ENCODE assay signal across 30 mouse cellular contexts in genomic region chr13:5768699-5769098, GRCm38 (mm10).
DNase-seq lines count a peak whose midpoint lies in the region; ATAC-seq and TF ChIP-seq lines count a peak whose summit lies in the region.
"Had no signal": no experiment of that assay in that cellular context is flagged by ENCODE, and none has a peak within 500 bp of the region (broad histone marks: within the 10 kb centered on the region; RNA-seq: fewer than 3 reads in every experiment).

No protein-coding gene starts in this region.

- no peak for DNase-seq in heart, postnatal 0 days (ENCODE audit: low spot score)
- DNase-seq in heart, adult 8-10 months (ENCODE audit: low spot score) = no peak
- DNase-seq in lung, postnatal 0 days (ENCODE audit: low spot score) = no peak
- DNase-seq in lung, adult 18-20 months = no peak
- no peak for DNase-seq in layer of hippocampus, adult 9-11 months
- DNase-seq: adrenal gland, postnatal 10 days; adrenal gland, postnatal 36 days; B cell, adult 2 months; cerebellum, adult 11 months; cerebellum, adult 8-10 months; cerebellum, postnatal 10 days; cerebellum, postnatal 36 days; embryo, embryonic 11 days; gastrocnemius, adult 2 months; gastrocnemius, postnatal 14 days; heart, postnatal 14 days; heart, postnatal 4 days had no signal

- peak overlapping the region; percentile 43; the same call in 1 of the 2 replicates for H3K27ac ChIP-seq in heart, postnatal 0 days (ENCODE audit: low read depth)
- H3K27ac ChIP-seq in lung, postnatal 0 days (ENCODE audit: low read length) = peak overlapping the region; percentile 69
- H3K27ac ChIP-seq in stomach, embryonic 16.5 days (ENCODE audit: low read length) = peak overlapping the region; percentile 70; the same call in 1 of the 2 replicates
- no peak overlapping the region for H3K27ac ChIP-seq in hindbrain, embryonic 13.5 days
- H3K27ac ChIP-seq: embryonic facial prominence, embryonic 10.5 days; embryonic facial prominence, embryonic 13.5 days; forebrain, embryonic 12.5 days; forebrain, embryonic 15.5 days; gastrocnemius, adult 2 months; heart, embryonic 15.5 days; hindbrain, embryonic 15.5 days had no signal

- no peak overlapping the region for H3K4me2 ChIP-seq in heart, postnatal 0 days (ENCODE audit: low read depth, low read length)
- no peak overlapping the region for H3K4me2 ChIP-seq in lung, postnatal 0 days (replicated peaks; ENCODE audit: low read depth, low read length)
- H3K4me2 ChIP-seq in stomach, embryonic 16.5 days (ENCODE audit: low read depth, low read length) = no peak overlapping the region
- H3K4me2 ChIP-seq in hindbrain, embryonic 13.5 days = no peak overlapping the region
- H3K4me2 ChIP-seq: embryonic facial prominence, embryonic 13.5 days; forebrain, embryonic 12.5 days; forebrain, embryonic 15.5 days; heart, embryonic 12.5 days; heart, embryonic 15.5 days; hindbrain, embryonic 15.5 days had no signal

- H3K9me3 ChIP-seq in heart, postnatal 0 days (replicated peaks; ENCODE audit: control insufficient read depth, low read length) = no peaks in the 10 kb centered on the region
- H3K9me3 ChIP-seq in lung, postnatal 0 days (ENCODE audit: low read length) = no peaks in the 10 kb centered on the region
- H3K9me3 ChIP-seq in stomach, embryonic 16.5 days (replicated peaks; ENCODE audit: control insufficient read depth, low read length) = no peaks in the 10 kb centered on the region
- no peaks in the 10 kb centered on the region for H3K9me3 ChIP-seq in hindbrain, embryonic 13.5 days
- H3K9me3 ChIP-seq: embryonic facial prominence, embryonic 10.5 days; embryonic facial prominence, embryonic 13.5 days; forebrain, embryonic 12.5 days; forebrain, embryonic 15.5 days; G1E; heart, embryonic 12.5 days; heart, embryonic 15.5 days; hindbrain, embryonic 15.5 days had no signal

- H3K9ac ChIP-seq in heart, postnatal 0 days (replicated peaks; ENCODE audit: low read depth, low read length) = no peak overlapping the region
- no peak overlapping the region for H3K9ac ChIP-seq in lung, postnatal 0 days (replicated peaks; ENCODE audit: low read depth)
- H3K9ac ChIP-seq in stomach, embryonic 16.5 days (ENCODE audit: low read length) = no peak overlapping the region
- no peak overlapping the region for H3K9ac ChIP-seq in hindbrain, embryonic 13.5 days
- H3K9ac ChIP-seq: embryonic facial prominence, embryonic 13.5 days; forebrain, embryonic 12.5 days; forebrain, embryonic 15.5 days; heart, embryonic 12.5 days; heart, embryonic 15.5 days; hindbrain, embryonic 15.5 days had no signal

- ATAC-seq in heart, postnatal 0 days (ENCODE audit: insufficient read depth, low read depth) = no peak
- no peak for ATAC-seq in lung, postnatal 0 days
- ATAC-seq in stomach, embryonic 16.5 days (ENCODE audit: insufficient read depth, low FRiP score) = no peak
- ATAC-seq in hindbrain, embryonic 13.5 days (ENCODE audit: low FRiP score) = no peak
- ATAC-seq: forebrain, embryonic 15.5 days; Patski had no signal

- no peak for TF ChIP-seq CTCF in heart, postnatal 0 days (IDR thresholded peaks at IDR 0.05; ENCODE audit: low read depth)
- TF ChIP-seq CTCF in lung, postnatal 0 days (IDR thresholded peaks at IDR 0.05) = no peak

- no peak overlapping the region for H3K4me3 ChIP-seq in heart, postnatal 0 days (ENCODE audit: low read depth, low read length)
- H3K4me3 ChIP-seq in lung, postnatal 0 days (ENCODE audit: low read depth, low read length) = no peak overlapping the region
- H3K4me3 ChIP-seq in stomach, embryonic 16.5 days (replicated peaks; ENCODE audit: low read length) = no peak overlapping the region
- H3K4me3 ChIP-seq in hindbrain, embryonic 13.5 days = no peak overlapping the region
- H3K4me3 ChIP-seq: embryonic facial prominence, embryonic 10.5 days; embryonic facial prominence, embryonic 13.5 days; erythroblast, embryonic 14.5 days; forebrain, embryonic 12.5 days; forebrain, embryonic 15.5 days; gastrocnemius, adult 2 months; heart, embryonic 12.5 days; heart, embryonic 15.5 days; hindbrain, embryonic 15.5 days had no signal

- no peaks in the 10 kb centered on the region for H3K27me3 ChIP-seq in heart, postnatal 0 days (ENCODE audit: control insufficient read depth, insufficient read depth, low read length)
- H3K27me3 ChIP-seq in lung, postnatal 0 days (replicated peaks; ENCODE audit: insufficient read depth, low read length) = no peaks in the 10 kb centered on the region
- H3K27me3 ChIP-seq in stomach, embryonic 16.5 days (ENCODE audit: control insufficient read depth, insufficient read depth, low read length) = no peaks in the 10 kb centered on the region
- no peaks in the 10 kb centered on the region for H3K27me3 ChIP-seq in hindbrain, embryonic 13.5 days
- H3K27me3 ChIP-seq: CH12.LX; embryonic facial prominence, embryonic 13.5 days; forebrain, embryonic 12.5 days; forebrain, embryonic 15.5 days; heart, embryonic 12.5 days; heart, embryonic 15.5 days; hindbrain, embryonic 15.5 days; Patski had no signal

- TF ChIP-seq EP300 in heart, postnatal 0 days (IDR thresholded peaks at IDR 0.05; ENCODE audit: low read depth) = no peak
- no peak for TF ChIP-seq EP300 in lung, postnatal 0 days (IDR thresholded peaks at IDR 0.05)

- H3K36me3 ChIP-seq in heart, postnatal 0 days (replicated peaks; ENCODE audit: control insufficient read depth, insufficient read depth, low read length) = no peaks in the 10 kb centered on the region
- no peaks in the 10 kb centered on the region for H3K36me3 ChIP-seq in lung, postnatal 0 days (ENCODE audit: insufficient read depth, low read length)
- no peaks in the 10 kb centered on the region for H3K36me3 ChIP-seq in stomach, embryonic 16.5 days (ENCODE audit: control insufficient read depth, insufficient read depth, low read length)
- no peaks in the 10 kb centered on the region for H3K36me3 ChIP-seq in hindbrain, embryonic 13.5 days
- H3K36me3 ChIP-seq: embryonic facial prominence, embryonic 10.5 days; embryonic facial prominence, embryonic 13.5 days; forebrain, embryonic 12.5 days; forebrain, embryonic 15.5 days; G1E; heart, embryonic 12.5 days; heart, embryonic 15.5 days; hindbrain, embryonic 15.5 days had no signal

- H3K4me1 ChIP-seq in heart, postnatal 0 days (ENCODE audit: control insufficient read depth, insufficient read depth) = no peaks in the 10 kb centered on the region; the same call in 1 of the 2 replicates
- peaks cover 9% of the 10 kb centered on the region; the same call in 1 of the 2 replicates for H3K4me1 ChIP-seq in lung, postnatal 0 days (ENCODE audit: insufficient read depth, low read depth, low read length)
- H3K4me1 ChIP-seq in stomach, embryonic 16.5 days (ENCODE audit: control insufficient read depth, insufficient read depth, low read length) = no peaks in the 10 kb centered on the region
- H3K4me1 ChIP-seq in hindbrain, embryonic 13.5 days (replicated peaks) = no peaks in the 10 kb centered on the region
- H3K4me1 ChIP-seq: embryonic facial prominence, embryonic 10.5 days; embryonic facial prominence, embryonic 13.5 days; forebrain, embryonic 12.5 days; forebrain, embryonic 15.5 days; heart, embryonic 15.5 days; hindbrain, embryonic 15.5 days had no signal

- 95% methylated on average over 2 of the region's 2 CpGs for WGBS in heart, postnatal 0 days
- 86% methylated on average over 2 of the region's 2 CpGs for WGBS in lung, postnatal 0 days
- WGBS in stomach, embryonic 16.5 days = 98% methylated on average over 2 of the region's 2 CpGs
- WGBS in hindbrain, embryonic 13.5 days = 88% methylated on average over 2 of the region's 2 CpGs
